Mouse (Mus musculus) forebrain, embryonic 12.5 days (tissue): ENCODE measurements around the gene Bcl9. TPM values are rescaled to one million over a fixed set of nuclear protein-coding genes. Genes with fewer than 3 reads are reported as not detected.
A peak's percentile ranks its signal among the peaks of the same experiment; 100 is the strongest.

Experiments
- ATAC-seq: fragments of 200-750 bp; cut with Nextera tagmentation; 2 replicates; pipeline ENCODE4 v1.8.0; 2017; ENCODE audit warnings: moderate TSS enrichment; ENCODE audit not compliant: low FRiP score
- H3K27ac ChIP-seq: fragments of 300-500 bp; sonication (generic); 2 replicates; pipeline ENCODE4 v1.5.1; 2016; ENCODE audit warnings: mild to moderate bottlenecking
- H3K27me3 ChIP-seq: fragments of 300-500 bp; sonication (generic); 2 replicates; pipeline ENCODE4 v1.6.1; 2016; ENCODE audit warnings: mild to moderate bottlenecking
- H3K36me3 ChIP-seq: fragments of 300-500 bp; sonication (generic); replicated peaks from 2 replicates; pipeline ENCODE4 v1.6.1; 2016; ENCODE audit warnings: mild to moderate bottlenecking
- H3K4me1 ChIP-seq: fragments of 300-500 bp; sonication (generic); 2 replicates; pipeline ENCODE4 v1.6.1; 2016
- H3K4me2 ChIP-seq: fragments of 300-500 bp; sonication (generic); 2 replicates; pipeline ENCODE4 v1.6.1; 2016; ENCODE audit warnings: mild to moderate bottlenecking, moderate library complexity
- H3K4me3 ChIP-seq: fragments of 300-500 bp; sonication (generic); replicated peaks from 2 replicates; pipeline ENCODE4 v1.5.1; 2016; ENCODE audit warnings: mild to moderate bottlenecking
- H3K9ac ChIP-seq: fragments of 300-500 bp; sonication (generic); 2 replicates; pipeline ENCODE4 v1.6.1; 2016; ENCODE audit warnings: mild to moderate bottlenecking
- H3K9me3 ChIP-seq: fragments of 300-500 bp; sonication (generic); 2 replicates; pipeline ENCODE4 v1.6.1; 2016
- WGBS: fragments of 180-500 bp; shearing (Covaris S2); methylation state at CpG from one replicate; pipeline ENCODE4 v1.1.7; 2016; 5-methylcytosine and 5-hydroxymethylcytosine counted together
- polyA plus RNA-seq: library from polyadenylated mRNA; unstranded; fragments of >200 nt; fragmentation: Nextera tagmentation; extraction: Ambion mirVana; gene quantifications from 2 replicates; pipeline ENCODE4 v1.2.1, GENCODE M21; 2016

Bcl9 gene
- polyA plus RNA-seq, 1 experiment from 2014 or later = 82.8 TPM

- WGBS = 89% methylated on average over 8 of the region's 8 CpGs
Observed at GRCm38 (mm10) chr3:97196571-97196970, 101.1 kb downstream of the Bcl9 start.

GRCm38 (mm10) chr3:97185098-97185860 is 112.4 kb downstream of the Bcl9 start:
- no peak overlapping the region for H3K4me3 ChIP-seq
- H3K4me2 ChIP-seq = no peak overlapping the region
- no peak overlapping the region for H3K9ac ChIP-seq
- 44% methylated on average over 10 of the region's 10 CpGs for WGBS
- ATAC-seq = peak; percentile 28; the same call in 1 of the 2 replicates
- no peak overlapping the region for H3K27ac ChIP-seq
- no peaks in the 10 kb centered on the region for H3K27me3 ChIP-seq
- no peaks in the 10 kb centered on the region for H3K4me1 ChIP-seq
- H3K9me3 ChIP-seq = no peaks in the 10 kb centered on the region
- no peaks in the 10 kb centered on the region for H3K36me3 ChIP-seq

More at GRCm38 (mm10) chr3:97196571-97196970, 101.1 kb downstream of the Bcl9 start:
- Histone ChIP-seq H3K36me3 (no peaks in the 10 kb centered on the region), H3K9ac (no peak overlapping the region), H3K27me3 (no peaks in the 10 kb centered on the region), H3K27ac (no peak overlapping the region), H3K9me3 (no peaks in the 10 kb centered on the region), H3K4me1 (peaks cover 5% of the 10 kb centered on the region; the same call in 1 of the 2 replicates), H3K4me3 (no peak overlapping the region), H3K4me2 (no peak overlapping the region)
- ATAC-seq = no peak

GRCm38 (mm10) chr3:97183810-97184209 is 113.9 kb downstream of the Bcl9 start:
- no peak for ATAC-seq
- H3K4me2 ChIP-seq = no peak overlapping the region
- 48% methylated on average over 3 of the region's 3 CpGs for WGBS
- H3K9me3 ChIP-seq = no peaks in the 10 kb centered on the region
- H3K27me3 ChIP-seq = no peaks in the 10 kb centered on the region
- no peak overlapping the region for H3K4me3 ChIP-seq
- no peaks in the 10 kb centered on the region for H3K36me3 ChIP-seq
- H3K9ac ChIP-seq = no peak overlapping the region
- H3K4me1 ChIP-seq = 0 out of 2 replicates have a peak, but pooled peaks cover 3% of the 10 kb centered on the region
- H3K27ac ChIP-seq = no peak overlapping the region

- Histone ChIP-seq H3K9ac (no peak overlapping the region), H3K9me3 (no peaks in the 10 kb centered on the region), H3K4me3 (no peak overlapping the region), H3K36me3 (no peaks in the 10 kb centered on the region; the same call in 1 of the 2 replicates), H3K4me2 (no peak overlapping the region), H3K27ac (no peak overlapping the region), H3K4me1 (0 out of 2 replicates have a peak, but pooled peaks cover 3% of the 10 kb centered on the region), H3K27me3 (no peaks in the 10 kb centered on the region)
- 63% methylated on average over 6 of the region's 6 CpGs for whole genome bisulfite sequencing
- no peak for ATAC-seq
Observed at GRCm38 (mm10) chr3:97180527-97180926, 117.2 kb downstream of the Bcl9 start.

- Histone ChIP-seq H3K27me3 (no peaks in the 10 kb centered on the region), H3K4me1 (0 out of 2 replicates have a peak, but pooled peaks cover 3% of the 10 kb centered on the region), H3K9ac (no peak overlapping the region), H3K27ac (no peak overlapping the region), H3K36me3 (peaks cover 4% of the 10 kb centered on the region; the same call in 1 of the 2 replicates), H3K9me3 (no peaks in the 10 kb centered on the region), H3K4me3 (no peak overlapping the region), H3K4me2 (no peak overlapping the region)
- WGBS = 80% methylated on average over 6 of the region's 6 CpGs
- no peak for ATAC-seq
Observed at GRCm38 (mm10) chr3:97178885-97179284, 118.8 kb downstream of the Bcl9 start.

GRCm38 (mm10) chr3:97172632-97173031 is 125.1 kb downstream of the Bcl9 start:
- Histone ChIP-seq H3K4me1 (no peaks in the 10 kb centered on the region), H3K27ac (no peak overlapping the region), H3K9ac (no peak overlapping the region), H3K9me3 (no peaks in the 10 kb centered on the region), H3K27me3 (no peaks in the 10 kb centered on the region), H3K4me3 (no peak overlapping the region), H3K36me3 (peaks cover 8% of the 10 kb centered on the region; the same call in 1 of the 2 replicates), H3K4me2 (no peak overlapping the region)
- ATAC-seq = no peak
- whole genome bisulfite sequencing = 87% methylated on average over 5 of the region's 5 CpGs

- H3K27ac ChIP-seq = no peak overlapping the region
- no peak for ATAC-seq
- peaks cover 8% of the 10 kb centered on the region; the same call in 1 of the 2 replicates for H3K36me3 ChIP-seq
- no peak overlapping the region for H3K4me2 ChIP-seq
- H3K9me3 ChIP-seq = no peaks in the 10 kb centered on the region
- H3K9ac ChIP-seq = no peak overlapping the region
- WGBS = 74% methylated on average over 9 of the region's 9 CpGs
- no peaks in the 10 kb centered on the region for H3K27me3 ChIP-seq
- no peak overlapping the region for H3K4me3 ChIP-seq
- H3K4me1 ChIP-seq = no peaks in the 10 kb centered on the region
Observed at GRCm38 (mm10) chr3:97172231-97172630, 125.5 kb downstream of the Bcl9 start.

- no peaks in the 10 kb centered on the region for H3K27me3 ChIP-seq
- H3K4me2 ChIP-seq = no peak overlapping the region
- no peaks in the 10 kb centered on the region for H3K9me3 ChIP-seq
- WGBS = 78% methylated on average over 6 of the region's 6 CpGs
- no peak for ATAC-seq
- H3K4me1 ChIP-seq = no peaks in the 10 kb centered on the region
- H3K36me3 ChIP-seq = peaks cover 8% of the 10 kb centered on the region; the same call in 1 of the 2 replicates
- H3K27ac ChIP-seq = no peak overlapping the region
- no peak overlapping the region for H3K4me3 ChIP-seq
- no peak overlapping the region for H3K9ac ChIP-seq
Observed at GRCm38 (mm10) chr3:97171531-97171930, 126.2 kb downstream of the Bcl9 start.

GRCm38 (mm10) chr3:97167126-97167525 is 130.6 kb downstream of the Bcl9 start:
- ATAC-seq = no peak
- Histone ChIP-seq H3K4me1 (no peaks in the 10 kb centered on the region), H3K4me2 (no peak overlapping the region), H3K27ac (no peak overlapping the region), H3K4me3 (no peak overlapping the region), H3K36me3 (peaks cover 7% of the 10 kb centered on the region; the same call in 1 of the 2 replicates), H3K9me3 (no peaks in the 10 kb centered on the region), H3K9ac (no peak overlapping the region), H3K27me3 (no peaks in the 10 kb centered on the region)
- WGBS = 77% methylated on average over 4 of the region's 4 CpGs

GRCm38 (mm10) chr3:97164477-97164876 is 133.2 kb downstream of the Bcl9 start:
- Histone ChIP-seq H3K4me2 (no peak overlapping the region), H3K4me3 (no peak overlapping the region), H3K36me3 (peaks cover 5% of the 10 kb centered on the region; the same call in 1 of the 2 replicates), H3K9me3 (no peaks in the 10 kb centered on the region), H3K4me1 (peaks cover 7% of the 10 kb centered on the region), H3K27ac (no peak overlapping the region), H3K9ac (no peak overlapping the region), H3K27me3 (no peaks in the 10 kb centered on the region)
- no peak for ATAC-seq
- WGBS = 87% methylated on average over 4 of the region's 4 CpGs

- H3K4me1 ChIP-seq = peaks cover 10% of the 10 kb centered on the region
- no peaks in the 10 kb centered on the region for H3K27me3 ChIP-seq
- no peak overlapping the region for H3K27ac ChIP-seq
- H3K9ac ChIP-seq = no peak overlapping the region
- no peaks in the 10 kb centered on the region for H3K9me3 ChIP-seq
- no peak overlapping the region for H3K4me2 ChIP-seq
- no peak for ATAC-seq
- no peak overlapping the region for H3K4me3 ChIP-seq
- H3K36me3 ChIP-seq = peaks cover 3% of the 10 kb centered on the region; the same call in 1 of the 2 replicates
- WGBS = 52% methylated on average over 4 of the region's 4 CpGs
Observed at GRCm38 (mm10) chr3:97161773-97162172, 135.9 kb downstream of the Bcl9 start.

- no peaks in the 10 kb centered on the region for H3K27me3 ChIP-seq
- ATAC-seq = no peak
- peaks cover 10% of the 10 kb centered on the region for H3K4me1 ChIP-seq
- H3K4me3 ChIP-seq = no peak overlapping the region
- no peak overlapping the region for H3K4me2 ChIP-seq
- H3K9me3 ChIP-seq = no peaks in the 10 kb centered on the region
- peaks cover 3% of the 10 kb centered on the region; the same call in 1 of the 2 replicates for H3K36me3 ChIP-seq
- no peak overlapping the region for H3K9ac ChIP-seq
- no peak overlapping the region for H3K27ac ChIP-seq
- WGBS = 75% methylated on average over 10 of the region's 10 CpGs
Observed at GRCm38 (mm10) chr3:97160908-97161307, 136.8 kb downstream of the Bcl9 start.

GRCm38 (mm10) chr3:97159986-97160385 is 137.7 kb downstream of the Bcl9 start:
- Histone ChIP-seq H3K9ac (no peak overlapping the region), H3K27ac (no peak overlapping the region), H3K4me2 (peak overlapping the region; percentile 76), H3K9me3 (no peaks in the 10 kb centered on the region), H3K4me1 (peaks cover 10% of the 10 kb centered on the region), H3K4me3 (peak overlapping the region; percentile 13; the same call in 1 of the 2 replicates), H3K27me3 (no peaks in the 10 kb centered on the region), H3K36me3 (peaks cover 3% of the 10 kb centered on the region; the same call in 1 of the 2 replicates)
- ATAC-seq = no peak
- 78% methylated on average over 2 of the region's 2 CpGs for WGBS
